Mouse (Mus musculus): Measurements from ENCODE around the gene Irf8. TPM values are rescaled to one million over a fixed set of nuclear protein-coding genes. Genes with fewer than 3 reads are reported as not detected.

Irf8 gene
- total RNA-seq, 2 experiments from 2014 or later, result 3.7 to 4.5 TPM

DNA sequence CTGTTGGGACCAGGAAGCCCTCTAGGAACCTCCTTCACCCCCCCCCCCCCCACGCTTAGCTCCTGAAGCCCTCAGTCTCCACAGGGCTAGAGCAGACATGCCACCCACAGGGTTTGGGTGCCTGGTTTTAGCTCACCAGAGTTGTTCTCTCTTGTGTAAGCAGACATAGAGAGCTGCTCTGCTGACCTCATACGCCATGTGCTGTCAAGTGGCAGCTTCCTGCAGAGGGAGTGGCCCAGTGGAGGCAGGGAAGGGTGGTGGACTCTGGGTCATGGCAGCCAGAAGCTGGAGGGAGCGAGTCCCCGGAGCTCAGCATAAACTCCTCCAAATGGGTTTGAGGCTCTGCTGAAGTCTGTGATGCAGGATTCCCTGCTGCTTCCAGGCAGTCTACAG lies 7.7 kb downstream of the Irf8 start:
- intact Hi-C loops (cut with DNase I), result no loop called here
- no peak for DNase-seq (ENCODE audit: extremely low spot score in 1 of 2, low spot score in 2 of 2)

- intact Hi-C loops (cut with DNase I), result no loop called here
Observed at GRCm38 (mm10) chr8:120744448-120744847, 8.3 kb downstream of the Irf8 start.

GRCm38 (mm10) chr8:120745226-120745625 lies 9.1 kb downstream of the Irf8 start:
- no peak for DNase-seq (ENCODE audit: extremely low spot score in 1 of 2, low spot score in 2 of 2)
- intact Hi-C loops (cut with DNase I), result no loop called here

More at GRCm38 (mm10) chr8:120744448-120744847, 8.3 kb downstream of the Irf8 start:
- DNase-seq (ENCODE audit: extremely low spot score in 1 of 2, low spot score in 2 of 2), result no peak

- intact Hi-C loops (cut with DNase I), result no loop called here
- no peak for DNase-seq (ENCODE audit: extremely low spot score in 1 of 2, low spot score in 2 of 2)
Observed at GRCm38 (mm10) chr8:120746007-120746701, 10.0 kb downstream of the Irf8 start.

GRCm38 (mm10) chr8:120747286-120747685 lies 11.1 kb downstream of the Irf8 start:
- intact Hi-C loops (cut with DNase I), result no loop called here
- no peak for DNase-seq (ENCODE audit: extremely low spot score in 1 of 2, low spot score in 2 of 2)

DNA sequence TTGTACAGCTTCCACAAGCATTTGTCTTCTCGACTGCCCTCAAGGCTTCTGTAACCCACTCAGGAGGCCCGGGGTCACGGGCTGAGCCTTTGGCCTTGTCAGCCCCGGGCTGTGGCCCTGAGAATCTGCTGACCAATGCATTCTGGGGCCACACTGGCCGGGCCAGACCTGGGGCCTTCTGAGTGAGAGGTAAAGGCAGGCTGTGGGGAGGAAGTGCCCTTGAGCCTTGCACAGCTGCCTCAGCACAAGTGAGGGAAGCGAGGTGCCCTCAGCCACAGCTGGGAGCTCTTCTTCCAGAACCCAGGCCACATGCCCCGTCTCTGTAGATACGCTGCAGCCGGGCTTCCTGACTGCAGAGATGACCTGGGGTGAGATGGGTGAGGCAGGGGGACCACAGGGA lies 14.5 kb downstream of the Irf8 start:
- DNase-seq (ENCODE audit: extremely low spot score in 1 of 2, low spot score in 2 of 2), result no peak
- intact Hi-C loops (cut with DNase I), result no loop called here

DNA sequence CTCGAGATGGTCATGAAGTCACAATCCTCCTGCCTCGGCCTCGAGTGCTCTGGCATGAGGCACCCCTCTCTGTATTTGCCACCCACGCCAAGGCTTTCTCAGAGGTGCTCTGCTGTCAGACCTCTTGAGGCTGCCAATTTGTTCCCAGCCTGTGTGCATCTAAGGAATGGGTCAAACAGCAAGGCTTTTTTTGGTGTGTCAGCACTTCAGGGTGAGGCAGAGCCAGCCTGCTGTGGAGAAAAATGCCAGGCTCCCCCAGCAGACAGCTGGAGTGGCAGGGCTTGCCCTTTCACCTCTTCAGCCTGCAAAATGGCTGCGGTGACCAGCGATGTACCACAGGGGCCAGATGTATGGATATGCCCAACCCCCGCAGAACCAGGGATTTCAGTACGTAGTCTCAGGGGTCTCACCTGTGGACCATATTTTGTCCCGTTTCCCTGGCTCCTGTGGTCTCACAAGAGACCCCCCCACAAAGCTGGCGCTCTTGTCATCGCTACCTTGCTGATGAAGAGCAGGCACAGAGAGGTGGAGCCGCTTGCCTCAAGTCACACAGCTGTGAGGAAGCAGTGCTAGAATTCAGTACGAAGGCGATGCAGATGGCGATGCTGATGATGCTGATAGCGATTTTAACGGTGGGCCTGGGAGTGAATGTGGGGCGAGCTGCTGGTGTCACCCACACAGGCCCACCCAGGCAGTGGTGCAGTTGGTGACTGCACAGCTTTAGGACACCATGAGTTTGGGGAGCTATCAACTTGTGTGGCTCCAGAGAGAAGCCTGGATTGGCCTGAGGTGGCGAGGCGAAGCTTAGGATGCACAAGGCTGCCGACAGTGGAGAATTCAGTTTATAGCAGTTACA lies 15.3 kb downstream of the Irf8 start:
- intact Hi-C loops (cut with DNase I), result no loop called here
- no peak for DNase-seq (ENCODE audit: extremely low spot score in 1 of 2, low spot score in 2 of 2)

GRCm38 (mm10) chr8:120752082-120752452 lies 15.9 kb downstream of the Irf8 start:
- intact Hi-C loops (cut with DNase I), result no loop called here
- peak in 1 of 2 experiments; percentile 71 for DNase-seq (ENCODE audit: extremely low spot score in 1 of 2, low spot score in 2 of 2)

- intact Hi-C loops (cut with DNase I), result no loop called here
- no peak for DNase-seq (ENCODE audit: extremely low spot score in 1 of 2, low spot score in 2 of 2)
Observed at GRCm38 (mm10) chr8:120753476-120753875, 17.3 kb downstream of the Irf8 start.

- no peak for DNase-seq (ENCODE audit: extremely low spot score in 1 of 2, low spot score in 2 of 2)
- intact Hi-C loops (cut with DNase I), result no loop called here
Observed at GRCm38 (mm10) chr8:120755306-120756297, 19.4 kb downstream of the Irf8 start.

GRCm38 (mm10) chr8:120758005-120758404 lies 21.8 kb downstream of the Irf8 start:
- DNase-seq (ENCODE audit: extremely low spot score in 1 of 2, low spot score in 2 of 2), result no peak
- intact Hi-C loops (cut with DNase I), result no loop called here

DNA sequence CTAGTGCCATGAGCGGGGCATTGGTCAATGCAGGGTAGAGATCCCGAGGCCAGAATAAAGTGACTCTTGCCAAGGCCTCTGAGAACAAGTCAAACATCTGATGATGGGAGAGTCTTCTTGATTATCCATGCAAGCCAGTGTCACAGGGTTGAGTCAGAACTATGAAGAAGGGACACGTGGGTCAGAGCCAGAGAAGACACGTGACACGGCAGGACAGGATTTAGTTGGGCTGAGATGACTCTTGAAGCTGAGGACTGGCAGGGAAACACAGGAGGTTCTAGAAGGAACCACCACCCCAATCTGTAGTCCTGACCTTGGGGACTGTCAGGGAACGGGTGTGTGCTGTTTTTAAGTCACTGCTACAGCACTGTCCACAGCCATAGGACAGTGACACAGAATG lies 23.7 kb downstream of the Irf8 start:
- intact Hi-C loops (cut with DNase I), result no loop called here
- no peak for DNase-seq (ENCODE audit: extremely low spot score in 1 of 2, low spot score in 2 of 2)

DNA sequence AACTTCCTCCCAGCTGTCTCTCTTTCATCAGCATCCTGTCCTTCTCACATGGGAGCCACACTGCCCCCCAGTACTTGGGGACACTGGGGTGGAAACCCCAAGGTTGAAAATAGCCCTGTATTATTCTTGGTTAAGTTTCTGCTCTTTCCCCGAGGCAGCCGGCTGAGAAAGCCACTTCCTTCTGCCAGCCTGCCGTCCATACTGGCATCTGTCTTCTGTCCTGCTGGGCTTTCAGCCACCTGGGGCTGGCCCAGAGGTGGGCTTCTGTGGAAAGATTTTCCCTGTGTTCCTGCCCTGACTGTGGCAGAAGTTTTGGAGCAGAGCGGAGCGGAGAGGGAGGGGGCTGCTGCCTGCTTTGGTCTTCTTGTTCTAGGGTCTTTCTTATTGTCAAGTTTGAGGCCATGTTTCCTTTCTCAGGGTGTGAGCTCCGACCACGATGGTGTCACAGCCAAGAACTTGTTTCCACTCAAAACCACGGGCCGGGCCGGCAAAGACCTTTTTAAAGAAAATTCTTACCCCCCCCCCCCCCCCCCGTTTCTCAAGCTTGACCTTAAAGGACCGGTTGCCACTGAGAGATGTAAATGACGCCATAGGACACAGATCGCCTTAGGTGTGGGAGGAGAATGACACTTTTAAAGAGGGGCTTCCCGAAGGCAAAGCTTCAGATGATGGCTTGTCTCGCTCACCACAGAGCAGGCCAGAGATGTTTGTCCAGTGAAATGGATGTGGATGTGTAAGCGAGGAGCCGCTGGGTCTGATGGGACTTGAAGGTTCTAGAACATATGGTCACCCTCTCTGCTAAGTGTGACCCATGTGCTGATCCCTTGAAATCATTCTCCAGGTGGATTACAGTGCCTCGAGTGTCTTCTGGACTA lies 24.4 kb downstream of the Irf8 start:
- no peak for DNase-seq (ENCODE audit: extremely low spot score in 1 of 2, low spot score in 2 of 2)
- intact Hi-C loops (cut with DNase I), result no loop called here

DNA sequence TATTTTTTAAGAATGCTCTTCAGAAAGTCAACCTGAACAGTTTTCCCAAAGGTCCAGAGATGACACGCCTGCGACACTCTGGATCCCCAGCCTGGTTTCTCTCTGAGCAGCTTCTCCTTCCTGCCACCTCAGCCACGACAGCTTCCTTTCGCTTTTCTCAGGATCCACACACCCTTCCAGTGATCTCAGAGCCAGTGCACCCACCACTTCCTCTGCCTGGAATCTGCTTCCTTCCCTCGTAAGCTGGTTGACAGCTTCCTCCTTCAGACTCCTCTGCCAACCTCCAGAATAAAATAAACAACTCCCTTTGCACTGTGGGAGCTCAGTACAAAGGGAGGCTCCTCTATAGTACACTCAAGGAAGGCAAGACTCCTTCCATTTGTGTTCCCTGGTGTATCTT lies 27.1 kb downstream of the Irf8 start:
- DNase-seq (ENCODE audit: extremely low spot score in 1 of 2, low spot score in 2 of 2), result no peak

GRCm38 (mm10) chr8:120764638-120765037 lies 28.5 kb downstream of the Irf8 start:
- DNase-seq (ENCODE audit: extremely low spot score in 1 of 2, low spot score in 2 of 2), result no peak
- intact Hi-C loops (cut with DNase I), result no loop called here

More for the DNA sequence above, 27.1 kb downstream of the Irf8 start:
- intact Hi-C loops (cut with DNase I), result no loop called here

DNA sequence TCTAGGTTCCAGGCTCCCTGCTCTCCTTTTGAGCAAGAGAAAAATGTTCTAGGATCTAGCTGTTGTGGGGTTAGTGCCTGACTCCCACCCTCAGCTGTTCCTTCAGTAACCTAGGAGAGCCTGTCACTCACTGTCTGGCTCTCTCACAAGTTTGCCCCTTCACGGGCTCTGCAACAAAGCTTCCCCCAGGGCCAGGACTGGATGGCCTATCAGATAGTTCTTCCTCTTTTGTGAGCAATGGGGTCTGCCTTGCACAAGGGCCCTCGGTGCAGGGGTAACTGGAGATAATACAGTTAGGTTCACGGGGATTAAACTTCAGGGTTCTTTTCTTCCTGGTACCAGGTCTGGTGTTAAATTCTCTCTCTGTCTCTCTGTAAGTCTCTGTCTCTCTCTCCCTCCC lies 30.5 kb downstream of the Irf8 start:
- DNase-seq (ENCODE audit: extremely low spot score in 1 of 2, low spot score in 2 of 2), result no peak
- intact Hi-C loops (cut with DNase I), result no loop called here

GRCm38 (mm10) chr8:120768454-120769218 lies 32.5 kb downstream of the Irf8 start:
- intact Hi-C loops (cut with DNase I), result no loop called here
- DNase-seq (ENCODE audit: extremely low spot score in 1 of 2, low spot score in 2 of 2), result no peak

- no peak for DNase-seq (ENCODE audit: extremely low spot score in 1 of 2, low spot score in 2 of 2)
- intact Hi-C loops (cut with DNase I), result no loop called here
Observed at GRCm38 (mm10) chr8:120777184-120777583, 41.0 kb downstream of the Irf8 start.
